Mouse (Mus musculus) forebrain, embryonic 14.5 days (tissue): ENCODE data around the gene Cemip. TPM values are rescaled to one million over a fixed set of nuclear protein-coding genes. Genes with fewer than 3 reads are reported as not detected.

Source experiments
- ATAC-seq: fragments of 200-750 bp; cut with Nextera tagmentation; 2 replicates; pipeline ENCODE4 v1.8.0; 2017; ENCODE audit warnings: mild to moderate bottlenecking, moderate library complexity
- DNase-seq: peaks from one replicate; pipeline ENCODE4 v3.0.0-alpha.2; 2015; ENCODE audit warnings: low spot score
- H3K27ac ChIP-seq: fragments of 300-500 bp; sonication (generic); 2 replicates; pipeline ENCODE4 v1.5.1; 2014; ENCODE audit warnings: low read depth, mild to moderate bottlenecking, control low read depth, low read length, moderate library complexity
- H3K27me3 ChIP-seq: fragments of 300-500 bp; sonication (generic); replicated peaks from 2 replicates; pipeline ENCODE4 v1.6.1; 2014; ENCODE audit warnings: low read length, control low read depth, mixed read lengths; ENCODE audit not compliant: control insufficient read depth, insufficient read depth
- H3K36me3 ChIP-seq: fragments of 300-500 bp; sonication (generic); 2 replicates; pipeline ENCODE4 v1.6.1; 2014; ENCODE audit warnings: low read length, control low read depth; ENCODE audit not compliant: control insufficient read depth, insufficient read depth
- H3K4me1 ChIP-seq: fragments of 300-500 bp; sonication (generic); 2 replicates; pipeline ENCODE4 v1.6.1; 2014; ENCODE audit warnings: antibody characterized with exemption, low read length, control low read depth; ENCODE audit not compliant: control insufficient read depth, insufficient read depth
- H3K4me2 ChIP-seq: fragments of 300-500 bp; sonication (generic); 2 replicates; pipeline ENCODE4 v1.6.1; 2014; ENCODE audit warnings: mild to moderate bottlenecking, control low read depth, low read length
- H3K4me3 ChIP-seq: fragments of 300-500 bp; sonication (generic); 2 replicates; pipeline ENCODE4 v1.5.1; 2014; ENCODE audit warnings: low read depth, low read length, control low read depth
- H3K9ac ChIP-seq: fragments of 300-500 bp; sonication (generic); 2 replicates; pipeline ENCODE4 v1.6.1; 2014; ENCODE audit warnings: mild to moderate bottlenecking, low read length, control low read depth, moderate library complexity
- H3K9me3 ChIP-seq: fragments of 300-500 bp; sonication (generic); replicated peaks from 2 replicates; pipeline ENCODE4 v1.6.1; 2016; ENCODE audit warnings: low read length, control low read depth, mixed read lengths; ENCODE audit not compliant: control insufficient read depth
- WGBS: fragments of 180-500 bp; shearing (Covaris S2); extraction: QIAGEN DNeasy Blood & Tissue Kit; methylation state at CpG from one replicate; pipeline ENCODE4 v1.1.7; 2014; 5-methylcytosine and 5-hydroxymethylcytosine counted together
- polyA plus RNA-seq: library from polyadenylated mRNA; unstranded; fragments of >200 nt; fragmentation: Nextera tagmentation; extraction: Ambion mirVana; gene quantifications from 2 replicates; pipeline ENCODE4 v1.2.1, GENCODE M21; 2014

Cemip gene
- polyA plus RNA-seq, 1 experiment from 2014 or later: 0.42 TPM

GRCm38 (mm10) chr7:84119216-84120105, 33.2 kb upstream of the Cemip start:
- ATAC-seq (no peak), DNase-seq (no peak)
- Histone ChIP-seq H3K27ac (no peak overlapping the region), H3K4me3 (no peak overlapping the region), H3K4me1 (peaks cover 12% of the 10 kb centered on the region), H3K27me3 (no peaks in the 10 kb centered on the region), H3K4me2 (no peak overlapping the region), H3K9ac (no peak overlapping the region), H3K9me3 (no peaks in the 10 kb centered on the region), H3K36me3 (no peaks in the 10 kb centered on the region)
- 69% methylated on average over 12 of the region's 12 CpGs for WGBS

- Histone ChIP-seq H3K4me3 (no peak overlapping the region), H3K9ac (no peak overlapping the region), H3K4me1 (peaks cover 27% of the 10 kb centered on the region), H3K27me3 (no peaks in the 10 kb centered on the region), H3K9me3 (no peaks in the 10 kb centered on the region), H3K27ac (no peak overlapping the region), H3K36me3 (peaks cover 12% of the 10 kb centered on the region; the same call in 1 of the 2 replicates), H3K4me2 (no peak overlapping the region)
- DNase-seq (no peak), ATAC-seq (no peak)
- WGBS: 92% methylated on average over 6 of the region's 6 CpGs
Observed at GRCm38 (mm10) chr7:84117543-84118122, 31.3 kb upstream of the Cemip start.

- WGBS: 88% methylated on average over 7 of the region's 7 CpGs
- ATAC-seq (no peak), DNase-seq (no peak)
- H3K36me3 ChIP-seq: peaks cover 12% of the 10 kb centered on the region; the same call in 1 of the 2 replicates
- no peak overlapping the region for H3K27ac ChIP-seq
- peaks cover 31% of the 10 kb centered on the region for H3K4me1 ChIP-seq
- H3K4me2 ChIP-seq: no peak overlapping the region
- H3K4me3 ChIP-seq: no peak overlapping the region
- H3K9ac ChIP-seq: no peak overlapping the region
- H3K27me3 ChIP-seq: no peaks in the 10 kb centered on the region
- H3K9me3 ChIP-seq: no peaks in the 10 kb centered on the region
Observed at GRCm38 (mm10) chr7:84116621-84117542, 30.6 kb upstream of the Cemip start.

GRCm38 (mm10) chr7:84115385-84115784, 29.1 kb upstream of the Cemip start:
- Histone ChIP-seq H3K9ac (no peak overlapping the region), H3K4me2 (no peak overlapping the region), H3K27ac (no peak overlapping the region), H3K27me3 (no peaks in the 10 kb centered on the region), H3K36me3 (peaks cover 14% of the 10 kb centered on the region; the same call in 1 of the 2 replicates), H3K9me3 (no peaks in the 10 kb centered on the region), H3K4me1 (peaks cover 31% of the 10 kb centered on the region), H3K4me3 (no peak overlapping the region)
- ATAC-seq: no peak
- DNase-seq: no peak
- WGBS: 89% methylated on average over 2 of the region's 2 CpGs

GRCm38 (mm10) chr7:84114775-84115174, 28.5 kb upstream of the Cemip start:
- no peak overlapping the region for H3K4me3 ChIP-seq
- no peaks in the 10 kb centered on the region for H3K27me3 ChIP-seq
- H3K4me2 ChIP-seq: no peak overlapping the region
- no peak overlapping the region for H3K9ac ChIP-seq
- DNase-seq (no peak), ATAC-seq (no peak)
- no peaks in the 10 kb centered on the region for H3K9me3 ChIP-seq
- no peak overlapping the region for H3K27ac ChIP-seq
- H3K4me1 ChIP-seq: peaks cover 27% of the 10 kb centered on the region
- peaks cover 20% of the 10 kb centered on the region; the same call in 1 of the 2 replicates for H3K36me3 ChIP-seq
- 85% methylated on average over 3 of the region's 3 CpGs for WGBS

- WGBS: 14% methylated on average over 8 of the region's 8 CpGs
Observed at GRCm38 (mm10) chr7:84113035-84113390, 26.7 kb upstream of the Cemip start.

GRCm38 (mm10) chr7:84112351-84113034, 26.2 kb upstream of the Cemip start:
- Histone ChIP-seq H3K4me1 (peaks cover 19% of the 10 kb centered on the region), H3K36me3 (peaks cover 28% of the 10 kb centered on the region), H3K27me3 (no peaks in the 10 kb centered on the region), H3K9ac (no peak overlapping the region), H3K27ac (no peak overlapping the region), H3K4me2 (no peak overlapping the region), H3K4me3 (no peak overlapping the region), H3K9me3 (no peaks in the 10 kb centered on the region)
- 27% methylated on average over 6 of the region's 6 CpGs for WGBS
- DNase-seq: peak; percentile 86
- ATAC-seq: peak; percentile 86

More at GRCm38 (mm10) chr7:84113035-84113390, 26.7 kb upstream of the Cemip start:
- Histone ChIP-seq H3K27me3 (no peaks in the 10 kb centered on the region), H3K4me2 (no peak overlapping the region), H3K9ac (no peak overlapping the region), H3K4me3 (no peak overlapping the region), H3K9me3 (no peaks in the 10 kb centered on the region), H3K4me1 (peaks cover 19% of the 10 kb centered on the region), H3K36me3 (peaks cover 28% of the 10 kb centered on the region), H3K27ac (0 out of 2 replicates have a peak overlapping the region, but pooled peaks have one; percentile 18)
- DNase-seq (peak; percentile 82), ATAC-seq (peak; percentile 88)

- H3K36me3 ChIP-seq: peaks cover 28% of the 10 kb centered on the region
- H3K9me3 ChIP-seq: no peaks in the 10 kb centered on the region
- no peak for ATAC-seq
- no peak for DNase-seq
- H3K27ac ChIP-seq: no peak overlapping the region
- WGBS: 65% methylated on average over 10 of the region's 10 CpGs
- H3K4me1 ChIP-seq: peaks cover 19% of the 10 kb centered on the region
- no peak overlapping the region for H3K4me3 ChIP-seq
- H3K27me3 ChIP-seq: no peaks in the 10 kb centered on the region
- no peak overlapping the region for H3K4me2 ChIP-seq
- H3K9ac ChIP-seq: no peak overlapping the region
Observed at GRCm38 (mm10) chr7:84111716-84112350, 25.5 kb upstream of the Cemip start.
